Mouse (Mus musculus) adrenal gland, postnatal 25 days (tissue): ENCODE measurements around the gene Hist1h2bm. TPM values are rescaled to one million over a fixed set of nuclear protein-coding genes. Genes with fewer than 3 reads are reported as not detected.
A peak's percentile ranks its signal among the peaks of the same experiment; 100 is the strongest.
"Not testable (repeated sequence)": the region's sequence is repeated elsewhere in the genome, so short reads cannot be mapped to it uniquely, and the experiment has no call there.

ENCODE experiments used
- DNase-seq: peaks from one replicate; pipeline ENCODE4 v3.0.0; 2021; ENCODE audit warnings: mixed read lengths
- long read RNA-seq: library from polyadenylated mRNA; stranded (forward); transcript quantifications from one replicate; pipeline ENCODE4 v2.0.0, GENCODE M21; 2021
- total RNA-seq: library from RNA; stranded (reverse); gene quantifications from 2 replicates; pipeline ENCODE4 v1.2.3, GENCODE M21; 2021

Hist1h2bm gene
- 26.4 and 32.4 TPM in 2 replicates for total RNA-seq
- long read RNA-seq: 0 reads

- DNase-seq: peak; percentile 30
These were observed at the start of gene Hist1h2bm for GRCm38 (mm10) chr13:21721757-21722372. Gene Hist1h2bm, plus strand, starts transcription at chr13:21722044.

DNA sequence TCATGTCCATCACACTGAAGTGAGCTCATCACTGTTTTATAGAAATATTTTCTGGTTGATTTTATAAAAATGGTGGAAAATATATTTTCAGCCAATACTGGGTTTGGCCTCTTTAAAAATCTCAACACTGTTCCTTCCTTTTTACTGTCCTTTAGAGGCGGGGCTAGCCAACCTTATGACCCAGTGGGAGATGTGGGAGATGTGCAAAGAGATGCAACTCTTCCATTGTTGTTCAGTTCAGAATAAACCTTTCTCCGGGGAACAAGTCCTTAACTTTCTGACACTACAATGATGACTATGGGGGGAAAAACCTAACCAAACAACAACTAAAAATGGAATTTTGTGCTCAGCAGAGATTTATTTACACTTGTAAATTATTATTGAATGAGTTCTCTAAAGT, 44.5 kb upstream of the Hist1h2bm start, which contains the start of gene Olfr1360:
Gene Olfr1360, minus strand, starts transcription at position 101 of the 400 bp plus-strand sequence.
- DNase-seq: no peak

DNA sequence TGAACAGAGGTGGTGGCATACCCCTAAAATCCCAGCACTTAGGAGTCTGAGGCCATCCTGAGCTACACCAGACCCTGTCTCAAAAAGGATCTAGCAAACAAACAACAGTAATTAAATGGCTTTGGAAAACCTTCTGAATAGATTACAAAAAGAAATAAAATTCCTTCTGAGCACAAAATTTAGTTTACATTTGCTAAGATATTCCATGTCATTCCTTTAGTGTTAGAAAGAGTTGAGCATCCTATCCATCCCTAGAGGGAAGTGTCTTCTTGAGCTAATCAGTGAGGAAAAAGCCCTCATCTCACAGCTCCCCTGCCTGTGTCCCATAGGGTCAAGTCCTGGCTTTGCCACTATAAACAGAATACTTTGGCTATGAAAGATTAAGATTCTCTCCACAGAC, 24.0 kb upstream of the Hist1h2bm start, which contains the start of gene Olfr1359:
Gene Olfr1359, plus strand, starts transcription at position 301 of the 400 bp plus-strand sequence.
- DNase-seq: no peak

DNA sequence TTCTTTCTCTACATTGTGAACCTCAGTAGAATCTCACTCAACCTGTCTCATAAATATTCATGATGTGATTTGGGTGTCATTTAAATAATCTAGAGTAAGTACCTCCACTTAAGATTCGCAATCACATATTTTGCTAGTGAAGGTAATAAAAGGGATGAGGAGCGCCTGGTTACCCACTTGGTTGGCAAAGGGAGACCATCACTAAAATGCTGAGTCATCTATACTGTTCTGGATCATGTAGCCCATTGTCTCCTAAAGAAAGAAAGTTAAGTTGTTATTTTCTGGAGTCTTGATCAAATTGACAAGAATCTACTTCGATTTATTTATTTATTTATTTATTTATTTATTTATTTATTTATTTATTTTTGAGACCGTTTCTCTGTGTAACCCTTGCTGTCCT, 15.2 kb upstream of the Hist1h2bm start:
- no peak for DNase-seq

DNA sequence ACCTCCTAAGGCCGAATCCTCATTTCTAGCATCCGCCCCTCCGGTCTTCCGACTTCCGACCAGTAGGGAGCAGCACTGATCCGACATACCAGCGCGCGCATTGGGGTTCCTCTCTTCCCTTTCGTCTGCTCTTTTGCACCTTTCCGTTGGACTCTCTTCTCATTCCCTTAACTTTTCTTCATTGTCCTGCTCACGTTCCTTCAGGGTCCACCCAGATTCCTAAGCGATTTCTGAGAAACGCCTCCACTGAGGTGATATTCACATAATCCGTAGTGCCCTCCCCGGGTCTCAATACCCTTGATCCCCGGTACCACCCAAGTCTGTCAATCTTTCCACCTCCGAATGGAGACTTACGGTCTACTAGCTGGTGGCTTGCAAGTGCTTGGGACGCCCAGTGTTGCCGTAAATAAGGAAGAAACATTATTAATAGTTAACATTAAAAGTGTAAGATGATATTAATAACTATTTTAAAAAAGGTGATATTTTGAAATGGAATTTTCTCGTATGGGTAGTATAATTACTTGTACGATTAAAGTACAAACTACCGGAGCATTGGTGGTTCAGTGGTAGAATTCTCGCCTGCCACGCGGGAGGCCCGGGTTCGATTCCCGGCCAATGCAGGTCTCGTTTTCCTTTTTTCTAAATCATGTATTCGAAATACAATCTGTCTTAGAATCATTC, 11.7 kb upstream of the Hist1h2bm start:
- peak; percentile 85 for DNase-seq

GRCm38 (mm10) chr13:21710821-21711525, 10.9 kb upstream of the Hist1h2bm start:
- DNase-seq: peak; percentile 67

GRCm38 (mm10) chr13:21711698-21712097, 10.1 kb upstream of the Hist1h2bm start:
- DNase-seq: no peak

- peak; percentile 29 for DNase-seq
These were observed 7.1 kb upstream of the Hist1h2bm start for GRCm38 (mm10) chr13:21714725-21715124.

DNA sequence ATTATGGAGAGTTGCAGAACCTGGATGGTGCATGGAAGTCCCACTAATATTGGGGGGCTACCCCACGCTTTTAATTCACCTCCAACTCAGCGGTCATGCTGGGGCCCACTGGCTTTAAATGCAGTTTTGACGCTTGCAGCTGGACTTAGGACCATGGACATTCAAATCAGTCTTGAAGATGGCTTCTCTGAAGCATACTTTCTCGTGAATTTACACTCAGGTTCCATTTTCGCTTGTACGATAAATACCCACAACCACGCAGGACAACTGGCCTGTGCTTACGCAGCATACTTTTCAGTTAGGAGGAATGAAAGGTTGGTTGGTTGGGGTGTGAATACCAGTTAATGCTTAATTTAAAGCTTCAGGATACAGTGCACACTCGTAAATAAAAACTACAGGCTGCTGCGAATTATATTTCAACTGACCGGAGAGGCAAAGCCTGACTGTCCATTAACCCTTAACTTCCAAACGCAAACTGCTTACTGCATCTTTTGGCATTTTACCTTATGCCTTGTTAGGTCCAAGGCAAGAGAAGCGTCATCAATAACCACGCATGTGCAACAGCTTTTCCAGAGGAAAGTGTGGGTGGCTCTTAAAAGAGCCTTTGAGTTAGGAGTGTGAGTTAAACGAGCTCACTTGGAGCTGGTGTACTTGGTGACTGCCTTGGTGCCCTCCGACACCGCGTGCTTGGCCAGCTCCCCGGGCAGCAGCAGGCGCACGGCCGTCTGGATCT, 6.5 kb upstream of the Hist1h2bm start:
- DNase-seq: no peak

- DNase-seq: peak; percentile 60
These were observed 5.8 kb upstream of the Hist1h2bm start, which contains the start of the genes Hist1h2bl and Hist1h2ai for GRCm38 (mm10) chr13:21715864-21716539. Gene Hist1h2bl, minus strand, starts transcription at chr13:21716143. Gene Hist1h2ai, plus strand, starts transcription at chr13:21716422.

DNA sequence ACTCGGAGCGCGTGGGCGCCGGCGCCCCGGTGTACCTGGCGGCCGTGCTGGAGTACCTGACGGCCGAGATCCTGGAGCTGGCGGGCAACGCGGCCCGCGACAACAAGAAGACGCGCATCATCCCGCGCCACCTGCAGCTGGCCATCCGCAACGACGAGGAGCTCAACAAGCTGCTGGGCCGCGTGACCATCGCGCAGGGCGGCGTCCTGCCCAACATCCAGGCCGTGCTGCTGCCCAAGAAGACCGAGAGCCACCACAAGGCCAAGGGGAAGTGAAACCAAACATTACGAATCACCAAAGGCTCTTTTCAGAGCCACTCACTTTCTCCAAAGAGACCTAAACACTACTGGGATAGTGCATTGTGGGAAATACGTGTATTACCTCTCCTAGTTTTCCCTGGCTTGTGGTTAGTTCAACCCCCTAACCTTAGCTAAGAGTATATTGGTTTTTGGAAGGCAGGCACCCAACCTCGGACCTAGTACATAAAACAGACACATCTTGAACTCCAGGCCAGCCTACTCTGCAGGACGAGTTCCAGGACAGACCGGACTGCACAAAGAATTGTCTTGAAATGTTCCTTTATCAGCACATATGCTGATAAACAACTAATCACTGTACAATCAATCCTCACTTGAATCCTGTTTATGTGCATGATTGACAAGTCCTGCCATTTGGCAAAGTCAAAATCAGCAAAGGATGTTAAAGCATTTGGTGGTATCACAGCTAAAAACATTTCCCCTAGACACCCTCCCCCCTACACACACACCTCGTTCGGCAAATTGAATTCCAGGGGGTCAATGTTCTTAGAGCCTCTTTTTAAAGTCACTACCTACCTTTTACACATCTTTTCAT, 5.1 kb upstream of the Hist1h2bm start:
- not testable (repeated sequence) for DNase-seq

DNA sequence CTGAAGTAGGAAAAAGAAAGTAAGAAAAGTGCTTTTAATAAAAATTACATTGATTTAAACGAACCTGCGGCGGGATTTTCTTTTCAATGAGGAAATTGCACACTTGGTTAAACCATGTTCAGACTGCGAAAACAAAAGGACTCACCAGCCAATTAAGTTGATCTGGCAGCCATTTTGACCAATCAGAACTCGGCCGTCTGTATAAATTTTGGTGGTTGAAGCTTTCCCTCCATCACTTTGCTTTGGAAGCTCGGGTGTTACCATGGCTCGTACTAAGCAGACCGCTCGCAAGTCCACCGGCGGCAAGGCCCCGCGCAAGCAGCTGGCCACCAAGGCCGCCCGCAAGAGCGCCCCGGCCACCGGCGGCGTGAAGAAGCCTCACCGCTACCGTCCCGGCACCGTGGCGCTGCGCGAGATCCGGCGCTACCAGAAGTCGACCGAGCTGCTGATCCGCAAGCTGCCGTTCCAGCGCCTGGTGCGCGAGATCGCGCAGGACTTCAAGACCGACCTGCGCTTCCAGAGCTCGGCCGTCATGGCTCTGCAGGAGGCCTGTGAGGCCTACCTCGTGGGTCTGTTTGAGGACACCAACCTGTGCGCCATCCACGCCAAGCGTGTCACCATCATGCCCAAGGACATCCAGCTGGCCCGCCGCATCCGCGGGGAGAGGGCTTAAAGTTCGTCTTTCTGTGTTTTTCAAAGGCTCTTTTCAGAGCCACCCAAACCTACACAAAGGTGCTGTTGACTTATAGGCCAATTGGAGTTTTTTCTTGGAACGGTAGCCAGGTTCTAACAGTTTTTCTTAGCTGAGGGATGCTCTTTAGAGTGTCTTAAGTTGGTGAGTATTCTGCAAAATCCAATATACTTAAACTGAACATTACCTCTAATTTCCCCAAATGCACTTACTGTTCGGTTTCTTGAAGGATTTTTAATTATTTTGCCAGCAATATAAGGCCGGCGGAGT, 4.2 kb upstream of the Hist1h2bm start, which contains the start of gene Hist1h3h:
Gene Hist1h3h, plus strand, starts transcription at position 263 of the 961 bp plus-strand sequence.
- DNase-seq: peak; percentile 69

DNA sequence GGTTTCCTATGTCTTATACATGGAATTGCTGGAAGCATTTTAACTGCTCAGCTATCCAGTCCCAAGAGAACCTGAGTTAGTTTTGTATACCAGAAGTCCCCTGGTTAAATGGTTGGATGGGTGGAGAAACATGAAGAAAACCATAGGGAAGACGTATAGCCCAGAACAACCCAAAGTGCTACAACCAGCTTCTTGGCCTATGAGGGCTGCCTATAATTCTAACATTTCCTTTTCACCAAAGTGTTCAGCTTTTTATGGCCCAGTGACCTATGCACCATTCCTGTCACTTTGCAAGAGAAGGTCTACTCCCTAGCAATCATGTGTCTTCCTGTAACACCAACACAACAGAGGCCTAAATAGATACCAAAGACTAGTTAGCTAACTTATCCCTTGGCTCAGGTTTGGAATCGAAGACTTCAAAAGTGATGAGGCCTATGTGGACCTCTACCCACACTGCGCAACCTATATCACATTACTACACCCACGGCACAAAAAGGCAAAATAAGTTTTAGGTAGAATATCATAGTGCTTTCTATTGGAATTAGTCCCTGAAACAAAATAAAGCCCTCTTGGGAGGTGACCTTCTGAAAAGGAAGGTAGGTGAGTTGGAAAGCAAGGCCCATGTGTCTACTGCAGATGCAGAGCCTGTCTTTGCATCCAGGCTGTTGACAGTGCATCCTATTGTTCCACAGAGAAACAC, 3.3 kb upstream of the Hist1h2bm start:
- DNase-seq: no peak

GRCm38 (mm10) chr13:21721107-21721756, 612 bp upstream of the Hist1h2bm start:
- not testable (repeated sequence) for DNase-seq

DNA sequence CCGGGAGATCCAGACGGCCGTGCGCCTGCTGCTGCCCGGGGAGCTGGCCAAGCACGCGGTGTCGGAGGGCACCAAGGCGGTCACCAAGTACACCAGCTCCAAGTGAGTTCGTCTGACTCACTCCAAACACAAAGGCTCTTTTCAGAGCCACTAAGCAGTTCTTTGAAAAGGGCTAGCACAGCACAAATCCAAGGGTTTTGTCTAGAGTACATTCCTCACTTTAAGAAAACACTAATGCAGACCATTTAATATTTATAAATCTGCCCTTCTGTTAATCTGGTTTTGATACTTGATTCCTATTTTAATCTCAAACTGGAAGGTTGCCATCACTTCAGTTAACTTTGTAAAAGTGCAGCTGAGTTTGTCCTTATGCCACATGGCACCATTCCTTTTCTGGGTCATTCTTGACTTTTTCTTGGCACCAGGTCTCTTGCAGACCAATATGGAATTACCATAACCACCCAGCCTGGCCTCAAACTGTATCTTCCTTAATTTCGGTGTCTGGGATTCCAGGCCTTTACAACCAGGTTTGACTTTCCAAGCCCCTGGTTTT, 605 bp downstream of the Hist1h2bm start:
- DNase-seq: no peak

- DNase-seq: no peak
These were observed 1.4 kb downstream of the Hist1h2bm start for GRCm38 (mm10) chr13:21722993-21723836.
